Mouse (Mus musculus) CD8-positive naive resting alpha-beta T cell, adult 57 days (primary cell): ENCODE measurements around the gene Zfp933. TPM values are rescaled to one million over a fixed set of nuclear protein-coding genes. Genes with fewer than 3 reads are reported as not detected.

Experiments used
- total RNA-seq: library from RNA; stranded (reverse); gene quantifications from one replicate; pipeline ENCODE4 v1.2.4, GENCODE M21; 2023

Gene Zfp933
- 6.7 TPM for total RNA-seq

GRCm38 (mm10) chr4:147847614-147848583 lies at the start of gene Zfp933:
Gene Zfp933, minus strand, starts transcription at chr4:147848366.

DNA sequence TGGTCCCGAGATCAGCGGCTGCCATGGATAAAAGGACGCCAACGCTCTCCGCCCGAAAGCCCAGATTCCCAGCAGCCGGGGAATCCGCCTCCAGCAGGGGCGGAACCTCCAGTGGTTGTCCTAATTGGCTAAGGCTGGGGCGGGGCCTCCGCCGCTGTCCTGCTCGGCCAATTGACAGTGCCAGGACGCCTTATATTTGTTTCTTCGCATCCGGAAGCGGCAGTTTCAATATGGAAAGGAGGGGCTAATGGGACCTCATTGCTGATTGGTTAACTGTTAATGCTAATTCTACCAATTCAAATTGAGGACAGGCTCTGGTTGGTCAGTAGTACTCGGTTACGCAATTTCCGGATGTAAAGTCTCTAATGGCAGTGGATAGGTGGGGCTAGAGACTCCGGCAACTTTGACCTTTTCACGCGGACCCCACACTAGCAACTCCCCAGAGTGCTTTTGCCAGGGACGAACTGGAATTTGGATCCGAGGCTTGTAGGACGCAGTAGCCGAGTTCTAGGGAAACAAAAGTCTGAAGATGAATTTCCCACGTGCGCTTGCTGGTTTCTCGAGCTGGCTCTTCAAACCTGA lies 20.4 kb upstream of the Zfp933 start, which contains the start of the genes Miip and Fv1:
TSS of gene Miip (minus strand) at position 367 of the 582 bp plus-strand sequence.
TSS of gene Fv1 (plus strand) at position 530 of the 582 bp plus-strand sequence.

DNA sequence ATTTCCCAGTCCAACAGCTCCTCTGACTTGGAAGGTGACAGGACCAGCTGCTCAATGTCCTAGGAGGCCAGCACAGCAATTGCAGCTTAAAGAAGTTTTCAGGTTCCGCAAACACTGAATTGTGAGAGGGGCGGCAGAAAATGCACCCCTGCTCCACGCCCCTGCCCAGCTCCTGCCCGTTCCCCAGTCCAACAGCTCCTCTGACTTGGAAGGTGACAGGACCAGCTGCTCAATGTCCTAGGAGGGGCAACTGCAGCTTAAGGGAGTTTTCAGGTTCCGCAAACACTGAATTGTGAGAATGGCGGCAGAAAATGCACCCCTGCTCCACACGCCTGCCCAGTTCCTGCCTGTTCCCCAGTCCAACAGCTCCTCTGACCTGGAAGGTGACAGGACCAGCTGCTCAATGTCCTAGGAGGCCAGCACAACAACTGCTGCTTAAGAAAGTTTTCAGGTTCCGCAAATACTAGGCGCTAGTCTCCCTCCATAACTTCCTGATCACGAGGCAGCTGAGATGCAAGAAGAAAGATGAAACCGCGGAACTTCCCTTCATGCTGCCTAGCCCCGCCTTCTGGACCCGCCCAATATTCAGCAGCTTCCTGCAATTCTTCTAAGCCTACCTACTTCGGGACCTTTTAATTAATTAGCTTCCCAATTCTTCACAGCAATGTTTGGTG lies 38.7 kb downstream of the Zfp933 start, which contains the start of gene Zfp984:
TSS of gene Zfp984 (minus strand) at position 497 of the 674 bp plus-strand sequence.

Other genes with a start within 250 kb of the Zfp933 start
- not detected for gene Zfp979, start 205.9 kb downstream of the Zfp933 start, total RNA-seq
- 0.37 TPM for gene Zfp534, start 145.8 kb downstream of the Zfp933 start, total RNA-seq
- gene Zfp984, start 38.6 kb downstream of the Zfp933 start, total RNA-seq: 11.1 TPM
- gene Miip, start 20.4 kb upstream of the Zfp933 start, total RNA-seq: 49.2 TPM
- gene Fv1, start 20.6 kb upstream of the Zfp933 start, total RNA-seq: 9.6 TPM
- gene Mfn2, start 56.3 kb upstream of the Zfp933 start, total RNA-seq: 33.2 TPM
- 5.6 TPM for gene Plod1, start 88.4 kb upstream of the Zfp933 start, total RNA-seq
- gene 2510039O18Rik, start 92.5 kb upstream of the Zfp933 start, total RNA-seq: 64.4 TPM
- not detected for gene Nppb, start 137.4 kb upstream of the Zfp933 start, total RNA-seq
- gene Nppa, start 152.4 kb upstream of the Zfp933 start, total RNA-seq: not detected
- gene Clcn6, start 190.5 kb upstream of the Zfp933 start, total RNA-seq: 39.4 TPM
- gene Mthfr, start 190.7 kb upstream of the Zfp933 start, total RNA-seq: 21.2 TPM
- 15.2 TPM for gene Agtrap, start 239.7 kb upstream of the Zfp933 start, total RNA-seq